Mouse (Mus musculus): Measurements from ENCODE around the gene Robo1. TPM values are rescaled to one million over a fixed set of nuclear protein-coding genes. Genes with fewer than 3 reads are reported as not detected.

The Robo1 gene
- polyA plus RNA-seq (2017; shearing (Covaris generic)), result 0.12 TPM

DNA sequence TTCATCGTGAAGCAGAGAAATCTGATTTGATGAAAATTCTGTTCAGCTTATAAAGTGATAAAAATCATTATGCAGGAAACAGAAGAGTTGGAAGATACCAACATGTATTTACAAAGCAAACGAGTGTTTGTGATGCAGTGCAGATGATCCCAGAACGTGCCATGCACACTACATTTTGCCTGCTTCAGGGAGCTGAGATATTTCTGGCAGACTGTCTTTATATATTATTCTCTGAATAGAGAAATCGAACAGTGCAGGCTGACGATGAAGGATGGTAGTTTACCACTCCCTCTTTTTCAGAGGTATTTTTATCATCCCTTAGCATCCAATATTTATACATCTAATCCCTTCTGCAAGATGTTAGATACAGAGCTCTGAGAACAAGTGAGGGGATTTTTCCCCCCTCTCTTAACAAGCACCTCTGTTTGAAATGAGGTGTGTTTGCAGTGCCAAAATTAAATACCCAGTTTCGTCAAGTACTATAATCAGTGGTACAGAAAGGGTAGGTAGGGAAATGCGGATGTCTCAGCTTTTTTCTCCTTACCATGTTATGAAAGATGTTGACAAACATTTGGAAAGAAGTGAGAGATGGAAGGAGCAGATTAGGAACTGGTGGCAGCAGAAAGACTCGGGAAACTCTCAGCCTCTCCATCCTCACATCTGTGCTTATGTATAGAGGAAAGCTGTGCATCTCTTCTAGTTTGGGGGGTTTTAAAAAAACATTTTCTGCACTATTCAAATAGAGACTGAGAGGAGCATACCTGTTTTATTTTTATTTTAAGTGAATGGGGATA, at the start of gene Robo1:
Robo1 (plus strand) TSS at position 770 of the 794 bp plus-strand sequence.

Measured in activated CD4-positive, CD25-positive, alpha-beta regulatory T cell, adult 9 weeks (primary cell).